Mouse (Mus musculus) neural tube, embryonic 10.5 days (tissue): Measurements from ENCODE around the gene Vrk1.

ENCODE experiments used
- DNase-seq: peaks from one replicate; pipeline ENCODE4 v3.0.0-alpha.2; 2017; ENCODE audit warnings: low spot score; ENCODE audit errors: extremely low spot score

Gene Vrk1

DNA sequence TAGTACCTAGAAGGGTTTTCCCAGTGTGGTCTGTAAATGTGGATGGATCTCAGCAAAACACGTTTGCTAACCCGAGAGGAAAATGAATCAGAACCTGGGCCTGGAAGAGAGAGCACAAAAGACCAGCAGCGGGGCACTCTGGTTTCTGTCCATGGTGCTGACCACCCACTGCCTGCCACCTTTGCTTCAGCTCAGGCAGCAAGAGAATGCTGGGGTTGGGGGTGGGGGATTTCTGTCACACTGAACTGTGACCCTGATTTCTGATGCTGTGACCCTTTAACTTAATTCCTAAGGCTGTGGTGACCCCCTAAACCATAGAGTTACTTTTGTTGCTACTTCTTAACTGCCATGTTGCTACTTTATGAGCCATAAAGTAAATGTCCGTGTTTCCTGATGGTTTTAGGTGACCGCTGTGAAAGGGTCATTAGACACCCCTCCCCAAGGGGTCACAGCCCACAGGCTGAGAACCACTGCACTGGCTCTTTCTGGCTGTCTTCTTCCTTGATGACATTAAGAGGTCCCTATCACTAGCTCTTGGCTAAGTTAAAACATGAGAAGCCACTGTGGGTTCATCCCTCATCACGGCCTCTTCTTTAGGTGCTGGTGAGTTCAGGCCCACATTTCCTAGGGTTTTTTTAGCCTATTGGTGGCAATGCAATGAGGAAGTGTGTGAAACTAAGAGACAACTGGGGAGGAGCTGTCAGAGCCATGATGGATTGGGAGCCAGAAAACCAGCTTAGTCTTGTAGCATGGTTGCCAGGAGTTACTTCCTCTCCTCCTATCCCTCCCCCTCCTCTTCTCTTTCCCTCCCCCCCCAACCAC, 105.3 kb downstream of the Vrk1 start:
- DNase-seq: peak; percentile 63

DNA sequence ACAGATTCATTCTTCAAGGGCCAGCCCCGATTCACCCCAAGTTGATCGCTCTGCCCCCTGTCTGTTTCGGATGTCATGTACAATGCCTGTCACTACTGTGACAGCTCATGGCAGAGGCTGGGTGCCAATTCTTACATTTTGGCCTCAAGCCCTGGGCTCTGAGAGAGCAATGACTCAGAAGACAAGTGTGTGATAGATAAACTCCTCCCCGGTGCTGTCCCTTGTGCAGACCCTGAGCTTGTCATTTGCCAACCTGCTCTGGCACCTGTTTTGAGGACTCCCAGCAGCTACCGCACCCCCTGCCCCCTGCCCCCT, 105.8 kb downstream of the Vrk1 start:
- DNase-seq: no peak

DNA sequence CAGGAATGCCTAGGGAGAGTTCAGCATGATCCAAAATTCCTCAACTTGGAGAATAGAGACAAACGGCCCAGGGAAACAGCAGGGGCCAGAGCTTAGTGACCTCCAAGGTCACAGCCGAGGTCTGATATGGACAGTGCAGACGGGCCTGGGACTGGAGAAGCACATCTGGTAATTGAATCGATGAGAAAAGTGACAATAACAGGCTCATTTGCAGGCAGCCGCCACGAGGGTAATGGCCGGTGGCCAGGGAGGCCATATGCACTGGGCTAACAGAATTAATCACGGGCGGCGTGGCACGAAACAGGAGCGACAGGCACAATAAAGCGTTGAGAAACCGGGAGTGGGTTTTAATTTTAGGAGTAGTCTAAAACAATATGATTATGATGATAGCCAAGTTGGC, 113.2 kb downstream of the Vrk1 start:
- DNase-seq: peak; percentile 32

DNA sequence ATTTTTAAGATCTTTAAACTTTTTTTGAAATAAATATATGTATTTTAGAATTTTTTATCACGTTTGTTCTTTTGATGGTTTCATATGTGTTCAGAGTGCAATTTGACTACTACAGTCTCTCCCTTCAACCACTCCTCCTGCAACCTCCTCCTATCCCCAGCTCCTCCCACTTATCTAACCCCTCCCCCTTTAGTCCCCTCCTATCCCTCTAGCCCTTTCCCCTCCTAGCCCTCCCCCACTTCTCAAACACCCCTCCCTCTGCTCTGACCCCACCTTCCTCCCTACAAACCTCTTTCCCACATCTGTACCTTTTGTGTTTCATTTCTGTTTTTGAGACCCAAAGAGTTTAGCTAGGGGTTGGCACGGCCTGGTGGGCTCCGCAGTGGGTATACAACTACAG, 114.6 kb downstream of the Vrk1 start:
- DNase-seq: no peak
